Mouse (Mus musculus) urinary bladder, postnatal 4 days (tissue): Measurements from ENCODE around the gene Tex13c1.

ENCODE experiments used
- DNase-seq, 2 experiments: peaks; one replicate each; pipeline ENCODE4 v3.0.0; 2021 to 2022; ENCODE audit warnings: low spot score in 2 of 2

Tex13c1 gene

DNA sequence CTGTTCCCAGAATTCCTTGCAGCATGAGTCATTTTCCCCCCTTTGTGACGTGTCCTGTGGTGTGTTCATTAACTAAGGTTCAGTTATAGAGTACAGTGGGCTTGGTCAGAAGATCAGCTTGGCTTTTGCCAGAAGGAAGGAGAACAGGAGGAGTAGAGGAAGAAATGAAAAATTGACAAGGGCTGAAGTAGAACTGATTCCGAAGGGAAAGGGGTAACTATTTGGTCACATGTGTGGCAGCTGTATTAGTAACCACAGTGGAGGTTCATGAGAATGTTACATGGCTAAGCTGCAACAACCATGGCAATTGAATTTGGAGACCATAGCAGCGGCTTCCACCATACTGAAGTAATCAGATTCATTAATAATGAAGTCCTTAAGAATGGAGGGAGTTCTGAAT, at the start of gene Tex13c1:
Gene Tex13c1, plus strand, starts transcription at position 301 of the 400 bp plus-strand sequence.
- DNase-seq = no peak
